Mouse (Mus musculus): ENCODE measurements around the gene Arpc2.

The Arpc2 gene

GRCm38 (mm10) chr1:74302229-74302628 is 66.3 kb downstream of the Arpc2 start:
- DNase-seq (ENCODE audit: low read depth) = no peak

DNA sequence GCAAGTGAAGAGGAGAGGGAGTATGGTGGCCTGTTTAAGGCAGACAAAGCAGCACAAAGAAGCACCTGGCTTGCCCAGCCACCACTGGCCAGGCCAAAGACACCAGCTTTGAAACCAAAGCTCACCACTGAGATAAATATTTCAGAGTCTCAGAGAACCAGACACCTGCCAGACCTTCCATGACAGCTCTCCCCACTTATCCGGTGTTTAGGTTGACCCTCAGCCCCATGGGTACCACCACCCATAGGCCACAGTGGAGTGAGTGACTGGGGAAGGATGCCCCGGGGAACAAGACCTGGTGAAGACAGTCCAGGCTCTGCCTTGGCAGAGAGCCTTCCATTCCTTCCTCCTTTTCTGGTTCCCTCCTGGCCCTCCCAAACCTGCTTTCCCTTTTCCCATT is 67.0 kb downstream of the Arpc2 start:
- no peak for DNase-seq (ENCODE audit: low read depth)

- DNase-seq (ENCODE audit: low read depth) = peak; percentile 72
Observed at GRCm38 (mm10) chr1:74303509-74304338, 67.8 kb downstream of the Arpc2 start.

- DNase-seq (ENCODE audit: low read depth) = no peak
Observed at GRCm38 (mm10) chr1:74304339-74304790, 68.5 kb downstream of the Arpc2 start.

- no peak for DNase-seq (ENCODE audit: low read depth)
Observed at GRCm38 (mm10) chr1:74304946-74305345, 69.1 kb downstream of the Arpc2 start.

- DNase-seq (ENCODE audit: low read depth) = no peak
Observed at GRCm38 (mm10) chr1:74305522-74305921, 69.6 kb downstream of the Arpc2 start, which contains the start of gene Tmbim1. Gene Tmbim1 (minus strand): TSS chr1:74305622.

GRCm38 (mm10) chr1:74307146-74307545 is 71.3 kb downstream of the Arpc2 start:
- no peak for DNase-seq (ENCODE audit: low read depth)

- no peak for DNase-seq (ENCODE audit: low read depth)
Observed at GRCm38 (mm10) chr1:74308001-74308964, 72.4 kb downstream of the Arpc2 start.

DNA sequence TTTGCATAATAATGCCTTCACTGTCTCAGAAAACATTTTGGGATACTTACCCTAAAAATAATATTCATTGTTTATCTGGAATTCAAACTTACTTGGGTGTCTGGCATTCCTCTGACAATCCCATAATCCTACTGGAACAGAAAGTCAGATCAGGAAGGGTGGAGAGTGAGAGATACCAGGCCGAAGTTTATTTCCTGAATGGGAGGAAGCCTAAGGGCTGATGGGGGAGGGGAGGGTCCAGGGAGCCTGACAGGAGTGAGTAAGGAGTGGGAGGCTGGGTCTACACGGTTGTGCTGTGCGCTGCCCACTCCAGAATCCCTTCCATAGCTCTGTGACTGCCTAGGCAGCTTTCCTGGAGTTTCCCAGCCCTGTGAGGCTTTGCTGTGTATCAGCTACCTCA is 73.9 kb downstream of the Arpc2 start:
- DNase-seq (ENCODE audit: low read depth) = no peak

DNA sequence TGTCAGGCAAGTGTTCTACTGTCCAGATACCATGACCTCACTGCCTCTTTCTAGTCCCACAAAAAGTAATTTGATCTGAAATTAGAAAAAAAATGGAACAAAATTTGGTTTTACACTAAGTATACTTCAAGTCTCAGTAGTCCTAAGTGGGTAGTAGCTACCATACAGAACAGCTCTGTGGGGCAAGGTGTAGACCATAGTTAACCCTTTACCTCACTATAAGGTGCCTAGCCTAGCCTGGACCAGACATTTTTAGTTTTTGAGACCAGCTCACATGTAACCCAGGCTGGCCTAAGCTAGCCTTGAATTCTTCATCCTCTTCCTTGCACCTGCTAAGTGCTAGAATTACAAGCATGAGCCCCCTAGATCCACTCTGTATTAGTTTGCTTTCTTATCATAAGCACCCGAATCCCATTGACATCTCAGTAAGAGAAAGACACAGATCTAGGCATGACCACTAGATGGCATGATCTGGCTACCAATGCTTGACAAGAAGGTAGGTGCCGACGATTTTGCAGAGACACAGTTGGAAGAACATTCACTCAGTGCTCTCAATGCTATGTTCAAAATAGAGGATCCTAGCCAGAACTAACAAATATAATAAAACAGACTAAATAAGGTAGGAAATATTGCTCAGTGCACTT is 77.3 kb downstream of the Arpc2 start:
- DNase-seq (ENCODE audit: low read depth) = peak; percentile 89

GRCm38 (mm10) chr1:74314796-74315195 is 78.9 kb downstream of the Arpc2 start:
- DNase-seq (ENCODE audit: low read depth) = no peak

DNA sequence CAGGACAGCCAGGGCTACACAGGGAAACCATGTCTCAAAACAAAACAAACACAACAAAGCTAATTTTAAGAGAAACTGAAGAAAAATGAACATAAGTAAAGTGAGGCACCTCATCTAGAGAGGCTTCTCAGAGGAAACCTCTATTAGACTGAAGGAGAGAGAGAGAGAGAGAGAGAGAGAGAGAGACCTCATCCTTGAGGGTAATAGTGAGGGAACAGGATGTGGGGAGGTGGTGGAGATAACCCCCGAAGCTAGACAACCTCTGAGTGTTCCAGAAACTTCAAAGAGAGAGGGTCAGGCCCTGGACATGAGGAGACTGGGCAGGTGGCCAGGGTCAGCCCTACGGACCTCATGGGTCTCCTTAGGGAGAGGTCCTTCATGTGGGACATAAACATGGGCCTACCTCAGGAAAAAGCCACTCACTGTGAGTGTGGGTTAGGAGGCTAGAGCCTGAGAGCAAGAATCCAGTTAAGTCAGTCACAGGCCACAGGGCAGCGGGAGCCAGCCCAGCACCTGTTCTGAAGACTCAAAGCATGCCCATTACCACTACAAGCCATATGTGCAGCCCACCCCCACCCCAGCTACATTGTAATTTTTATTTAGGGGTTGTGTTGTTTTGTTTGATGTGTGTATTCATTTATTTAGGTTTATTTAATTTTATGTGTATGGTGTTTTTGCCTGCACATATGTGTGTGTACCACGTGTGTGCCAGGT is 80.4 kb downstream of the Arpc2 start:
- no peak for DNase-seq (ENCODE audit: low read depth)

Data from induced T-regulatory cell, adult 2 months (primary cell).